Mouse (Mus musculus) layer of hippocampus, adult 2 months (tissue): Measurements from ENCODE around the gene Gm4881. TPM values are rescaled to one million over a fixed set of nuclear protein-coding genes. Genes with fewer than 3 reads are reported as not detected.
A peak's percentile ranks its signal among the peaks of the same experiment; 100 is the strongest.

Source experiments
- DNase-seq, 2 experiments: peaks; one replicate each; pipeline ENCODE4 v3.0.0; 2022; ENCODE audit warnings: low spot score in 2 of 2
- H3K27ac ChIP-seq: fragments of 200-600 bp; 2 replicates; pipeline ENCODE4 v1.8.1; 2022
- H3K4me3 ChIP-seq: fragments of 200-600 bp; 2 replicates; pipeline ENCODE4 v1.8.1; 2022; ENCODE audit warnings: mild to moderate bottlenecking
- CTCF ChIP-seq: fragments of 200-600 bp; conservative IDR thresholded peaks from 2 replicates; pipeline ENCODE4 v1.8.1; 2022; ENCODE audit warnings: antibody characterized with exemption, mild to moderate bottlenecking, moderate library complexity
- total RNA-seq, 2 experiments: library from RNA; stranded (reverse); gene quantifications; 2 replicates each; pipeline ENCODE4 v1.2.3; 2021

The Gm4881 gene
- total RNA-seq, 2 experiments from 2014 or later: not detected

GRCm38 (mm10) chr7:24948774-24949173, 4.5 kb upstream of the Gm4881 start:
- Histone ChIP-seq H3K4me3 (no peak overlapping the region), H3K27ac (no peak overlapping the region)
- TF ChIP-seq CTCF: no peak
- DNase-seq: no peak

DNA sequence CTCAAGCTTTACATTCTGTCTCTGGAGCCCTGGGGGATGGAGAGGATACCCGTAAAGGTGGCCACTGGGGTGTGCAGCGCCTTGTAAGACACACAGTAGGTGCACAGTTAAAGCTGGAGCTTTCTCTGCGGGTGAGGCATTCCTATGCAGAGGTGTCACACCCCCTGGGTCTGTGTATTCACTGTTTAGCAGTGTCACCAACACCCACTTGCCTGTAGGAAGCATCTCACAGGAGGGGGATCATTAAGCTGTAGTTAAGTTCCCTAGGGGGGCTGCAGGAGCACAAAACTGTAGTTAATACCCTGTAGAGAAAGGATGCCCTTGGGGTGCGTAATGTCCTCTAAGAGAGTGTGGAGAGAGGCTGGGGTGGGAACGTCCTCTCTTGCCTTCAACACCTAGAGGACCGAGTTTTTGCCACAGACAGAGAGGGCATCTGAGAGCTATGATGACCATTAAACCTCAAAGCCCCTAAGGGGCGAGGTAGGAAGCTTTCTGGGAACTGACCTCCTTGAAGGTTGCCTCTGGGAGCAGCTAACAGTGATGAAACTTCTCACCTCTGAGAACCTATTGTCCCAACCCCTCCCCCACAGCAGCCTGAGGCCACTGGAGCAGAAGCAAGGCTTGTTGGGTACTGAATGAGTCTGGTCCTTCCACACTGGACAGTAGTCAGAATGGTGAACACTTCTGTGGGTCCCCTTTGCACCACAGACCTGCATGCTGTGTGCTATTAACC, 3.2 kb upstream of the Gm4881 start:
- no peak for DNase-seq

GRCm38 (mm10) chr7:24943641-24944040, 653 bp downstream of the Gm4881 start:
- H3K4me3 ChIP-seq: no peak overlapping the region
- TF ChIP-seq CTCF: no peak
- DNase-seq: no peak
- no peak overlapping the region for H3K27ac ChIP-seq

More for the DNA sequence above, 3.2 kb upstream of the Gm4881 start:
- Histone ChIP-seq H3K27ac (no peak overlapping the region), H3K4me3 (no peak overlapping the region)
- no peak for TF ChIP-seq CTCF

DNA sequence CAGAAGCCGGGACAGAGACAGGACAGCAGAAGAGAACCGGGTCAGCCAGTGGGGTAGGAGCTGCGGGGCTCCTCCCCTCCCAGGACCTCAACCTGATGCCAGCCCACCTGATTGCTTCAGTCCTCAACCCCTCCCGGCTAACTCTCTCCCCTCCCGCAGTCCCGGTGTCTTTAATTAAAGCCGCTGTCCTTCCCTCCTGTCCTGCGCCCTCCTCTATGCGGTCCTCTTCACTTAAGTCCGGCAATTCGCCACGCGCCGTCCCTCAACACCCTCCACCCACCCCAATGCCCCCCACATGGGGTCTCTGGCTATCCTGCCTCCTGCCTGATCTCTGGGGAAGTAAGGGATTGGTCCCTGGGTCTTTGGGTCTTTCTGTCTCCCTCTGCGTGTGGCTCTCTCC, 12.6 kb downstream of the Gm4881 start:
- no peak overlapping the region for H3K4me3 ChIP-seq
- no peak overlapping the region for H3K27ac ChIP-seq
- TF ChIP-seq CTCF: no peak
- no peak for DNase-seq

DNA sequence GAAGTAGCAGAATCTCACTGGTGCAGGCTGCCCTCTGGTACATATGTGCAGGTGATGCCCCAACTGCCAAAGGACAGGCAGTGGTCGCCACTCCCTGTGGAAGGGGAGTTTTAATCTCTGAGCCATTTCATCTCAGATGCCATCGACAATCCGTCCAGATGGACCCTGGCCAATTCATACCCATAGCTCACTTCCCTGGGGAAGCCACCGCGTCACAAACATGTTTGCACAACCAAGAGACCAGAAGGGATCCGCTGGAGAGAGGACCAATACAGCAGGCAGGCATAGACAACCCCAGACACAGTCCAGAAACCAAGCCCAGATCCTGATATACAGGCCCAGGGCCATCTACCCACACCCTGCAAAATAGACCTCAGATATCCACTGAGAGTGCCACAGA, 13.8 kb downstream of the Gm4881 start:
- Histone ChIP-seq H3K4me3 (no peak overlapping the region), H3K27ac (no peak overlapping the region)
- DNase-seq: no peak
- TF ChIP-seq CTCF: no peak

DNA sequence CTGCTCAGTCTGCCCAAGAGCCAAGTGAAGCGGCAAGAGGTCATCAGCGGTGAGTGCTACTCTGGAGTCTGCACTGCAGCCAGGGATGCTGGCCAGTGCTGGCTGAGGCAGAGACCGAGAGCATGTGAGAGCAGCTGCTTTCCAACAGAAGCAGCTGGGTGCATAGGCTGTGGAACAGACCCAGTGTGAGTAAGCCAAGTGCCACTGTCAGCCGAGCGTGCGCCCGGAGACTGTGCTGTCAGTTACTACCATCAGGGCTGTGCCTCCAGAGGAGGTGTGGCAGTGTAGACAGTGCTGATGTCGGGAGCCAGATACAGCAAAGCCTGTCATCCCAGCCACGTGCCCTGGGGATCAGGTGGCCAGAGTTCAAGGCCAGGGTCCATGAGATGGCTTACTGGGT, 24.6 kb downstream of the Gm4881 start:
- Histone ChIP-seq H3K4me3 (no peak overlapping the region), H3K27ac (peak overlapping the region; percentile 20; the same call in 1 of the 2 replicates)
- peak; percentile 50 to 60 for DNase-seq
- TF ChIP-seq CTCF: no peak

DNA sequence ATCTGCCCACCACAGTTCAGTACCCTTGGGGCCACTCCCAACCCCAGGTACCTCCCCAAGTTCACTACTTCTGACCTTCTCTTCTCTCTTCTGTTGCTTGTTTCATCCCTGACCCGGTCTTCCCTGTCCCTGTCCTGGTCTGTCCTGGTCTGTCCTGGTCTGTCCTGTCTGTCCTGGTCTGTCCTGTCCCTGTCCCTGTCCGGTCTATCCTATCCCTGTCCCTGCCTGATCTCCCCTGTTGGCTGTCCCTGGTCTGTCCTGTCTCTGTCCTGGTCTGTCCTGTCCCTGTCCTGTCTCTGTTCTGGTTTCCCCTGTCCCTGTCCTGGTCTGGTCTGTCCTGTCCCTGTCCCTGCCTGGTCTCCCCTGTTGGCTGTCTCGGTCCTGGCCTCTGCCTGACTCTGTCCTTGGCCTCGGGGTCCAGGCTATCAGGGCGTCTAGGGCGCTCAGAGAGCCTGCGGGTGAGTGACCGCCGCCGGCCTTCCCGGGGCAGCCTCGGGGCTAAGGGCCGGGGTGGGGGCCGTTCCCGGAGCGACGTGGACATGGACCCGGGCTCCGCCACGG, 25.5 kb downstream of the Gm4881 start:
- no peak overlapping the region for H3K27ac ChIP-seq
- TF ChIP-seq CTCF: no peak
- no peak for DNase-seq

GRCm38 (mm10) chr7:24912480-24912879, 31.8 kb downstream of the Gm4881 start:
- no peak for DNase-seq
- Histone ChIP-seq H3K4me3 (no peak overlapping the region), H3K27ac (no peak overlapping the region)
- no peak for TF ChIP-seq CTCF

More for the DNA sequence above, 25.5 kb downstream of the Gm4881 start:
- H3K4me3 ChIP-seq: no peak overlapping the region

DNA sequence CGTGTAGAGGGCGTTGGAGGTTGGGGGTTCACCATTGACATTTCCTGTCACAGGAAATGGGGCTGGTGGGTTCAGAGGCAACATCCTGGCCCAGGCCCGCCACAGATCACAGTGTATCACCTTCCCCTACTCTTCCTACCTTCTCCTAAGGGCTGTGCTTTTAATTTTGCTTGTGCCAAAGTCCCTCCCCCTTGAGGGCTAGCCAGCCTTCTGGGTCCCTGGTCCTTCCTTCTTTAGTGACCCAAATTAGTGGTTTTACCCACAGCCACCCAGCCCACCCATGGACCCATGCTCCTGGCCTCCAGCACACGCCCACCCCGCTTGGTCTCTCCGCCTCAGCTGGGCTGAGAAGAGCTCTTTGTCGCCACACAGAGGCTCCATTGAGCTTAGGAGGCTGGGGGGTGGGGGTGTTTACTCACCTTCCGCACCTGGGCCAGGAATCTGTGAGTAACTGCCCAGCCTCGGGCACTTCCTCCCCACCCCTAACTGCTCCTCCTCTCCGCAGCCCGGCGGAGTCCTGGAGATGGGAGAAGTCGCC, 37.0 kb downstream of the Gm4881 start:
- 0 out of 2 replicates have a peak, but pooled peaks have one; percentile 4 for TF ChIP-seq CTCF
- no peak for DNase-seq
- no peak overlapping the region for H3K4me3 ChIP-seq
- H3K27ac ChIP-seq: no peak overlapping the region; the same call in 1 of the 2 replicates

DNA sequence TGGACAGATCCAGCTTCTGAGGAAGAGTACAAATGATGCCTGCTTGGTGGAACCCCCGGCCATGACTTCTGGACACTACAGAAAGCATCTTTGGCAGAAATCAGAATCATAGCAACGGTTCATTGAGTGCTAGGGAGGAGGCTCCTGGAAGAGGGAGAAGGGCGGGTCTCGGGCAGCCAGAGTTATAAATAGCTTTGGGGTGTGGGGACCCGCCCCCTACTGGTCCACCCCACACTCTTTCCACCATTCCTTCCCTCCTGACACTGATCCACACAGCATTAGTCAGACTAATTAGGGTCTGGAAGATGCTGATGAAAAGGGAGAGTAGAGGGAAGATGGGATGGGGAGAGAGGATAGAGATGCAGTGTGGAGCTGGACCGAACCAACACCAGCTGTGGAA, 37.7 kb downstream of the Gm4881 start:
- TF ChIP-seq CTCF: 0 out of 2 replicates have a peak, but pooled peaks have one; percentile 8
- no peak for DNase-seq
- H3K27ac ChIP-seq: no peak overlapping the region; the same call in 1 of the 2 replicates
- no peak overlapping the region for H3K4me3 ChIP-seq

GRCm38 (mm10) chr7:24904936-24905335, 39.4 kb downstream of the Gm4881 start:
- Histone ChIP-seq H3K4me3 (peak overlapping the region; percentile 84), H3K27ac (no peak overlapping the region)
- DNase-seq: peak; percentile 39 to 45
- peak; percentile 71 for TF ChIP-seq CTCF

GRCm38 (mm10) chr7:24904070-24904483, 40.2 kb downstream of the Gm4881 start:
- Histone ChIP-seq H3K4me3 (peak overlapping the region; percentile 84), H3K27ac (peak overlapping the region; percentile 89)
- peak; percentile 95 to 98 for DNase-seq
- peak; percentile 76 for TF ChIP-seq CTCF

- Histone ChIP-seq H3K27ac (peak overlapping the region; percentile 89), H3K4me3 (peak overlapping the region; percentile 84)
- DNase-seq: no peak
- TF ChIP-seq CTCF: no peak
Observed at GRCm38 (mm10) chr7:24903444-24903825, 40.9 kb downstream of the Gm4881 start.
